Mouse (Mus musculus) megakaryocyte, embryonic 14.5 days (primary cell): ENCODE measurements at regions not wholly inside any gene's neighbourhood (a gene's known extent, or its start where the extent isn't known, plus 50 kb on each side); places are given as distances from the start of the nearest gene placed in this dataset.

Experiments used
- H3K27me3 ChIP-seq: replicated peaks from 2 replicates; pipeline ENCODE3; 2012; ENCODE audit warnings: inconsistent platforms
- H3K36me3 ChIP-seq: replicated peaks from 2 replicates; pipeline ENCODE3; 2012; ENCODE audit warnings: low read length, inconsistent platforms, mixed read lengths
- H3K4me1 ChIP-seq: 2 replicates; pipeline ENCODE4 v1.6.1; 2012; ENCODE audit warnings: inconsistent platforms
- H3K4me3 ChIP-seq: replicated peaks from 2 replicates; pipeline ENCODE3; 2012; ENCODE audit warnings: moderate library complexity, mild to moderate bottlenecking, inconsistent platforms
- H3K9me3 ChIP-seq: 2 replicates; pipeline ENCODE4 v1.6.1; 2012; ENCODE audit warnings: inconsistent platforms
- FLI1 ChIP-seq: IDR thresholded peaks from 2 replicates; pipeline ENCODE4 v1.6.1; 2012; ENCODE audit warnings: low read length, inconsistent platforms, mixed read lengths
- GATA1 ChIP-seq: IDR thresholded peaks from 3 replicates; pipeline ENCODE4 v1.6.1; 2012; ENCODE audit warnings: mixed read lengths, low read length, inconsistent platforms, borderline replicate concordance

- Histone ChIP-seq H3K4me3 (no peak overlapping the region), H3K27me3 (peaks cover 84% of the 10 kb centered on the region), H3K4me1 (peaks cover 22% of the 10 kb centered on the region), H3K36me3 (no peaks in the 10 kb centered on the region), H3K9me3 (peaks cover 20% of the 10 kb centered on the region)
- TF ChIP-seq GATA1 (no peak), FLI1 (no peak)
Observed at GRCm38 (mm10) chr10:43693974-43694373, 115.9 kb downstream of the Cd24a start.

DNA sequence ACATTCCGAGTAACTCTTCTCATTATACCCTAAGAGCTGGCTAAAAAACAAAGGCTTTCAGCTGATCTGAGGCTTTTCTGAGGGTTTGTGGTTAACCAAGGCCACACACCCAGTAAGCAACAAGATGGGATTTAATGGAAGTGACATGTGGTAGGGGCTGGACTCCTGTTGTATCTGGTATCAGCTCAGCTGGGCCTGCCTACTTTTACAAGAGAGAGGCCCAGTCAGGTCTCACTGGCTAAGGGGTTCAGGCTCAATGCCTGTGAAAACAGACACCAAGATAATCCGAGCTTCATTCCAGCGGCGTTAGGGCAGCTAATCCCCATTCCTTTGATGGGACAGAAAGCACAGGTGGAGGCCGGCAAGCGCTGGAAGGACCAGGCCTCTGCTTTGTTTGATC, 116.4 kb downstream of the Cd24a start:
- peaks cover 85% of the 10 kb centered on the region for H3K27me3 ChIP-seq
- H3K9me3 ChIP-seq = peaks cover 25% of the 10 kb centered on the region
- H3K36me3 ChIP-seq = no peaks in the 10 kb centered on the region
- H3K4me3 ChIP-seq = no peak overlapping the region
- TF ChIP-seq FLI1 = no peak
- TF ChIP-seq GATA1 = no peak
- peaks cover 16% of the 10 kb centered on the region for H3K4me1 ChIP-seq

GRCm38 (mm10) chr10:43695470-43695869, 117.4 kb downstream of the Cd24a start:
- TF ChIP-seq GATA1 (no peak), FLI1 (no peak)
- peaks cover 77% of the 10 kb centered on the region for H3K27me3 ChIP-seq
- peaks cover 17% of the 10 kb centered on the region for H3K4me1 ChIP-seq
- H3K9me3 ChIP-seq = peaks cover 27% of the 10 kb centered on the region
- no peaks in the 10 kb centered on the region for H3K36me3 ChIP-seq
- no peak overlapping the region for H3K4me3 ChIP-seq

DNA sequence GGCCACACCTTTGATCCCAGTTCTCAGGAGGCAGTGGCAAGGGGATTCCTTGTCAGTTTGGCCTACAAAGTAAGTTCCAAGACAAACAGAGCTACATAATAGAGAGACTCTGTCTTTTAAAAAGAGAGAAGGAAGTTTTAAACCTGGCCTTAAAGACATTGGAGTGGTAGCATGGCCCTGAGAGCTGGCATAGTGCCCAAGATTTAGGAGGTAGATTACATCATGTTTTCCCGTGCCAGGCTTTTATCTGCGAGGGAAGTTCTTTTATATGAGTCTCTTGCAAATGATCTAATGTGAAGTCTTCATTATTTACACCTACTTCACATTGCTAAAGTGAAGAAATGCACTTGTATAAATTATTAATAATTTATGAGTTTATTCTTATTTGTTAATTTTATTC, 119.8 kb downstream of the Cd24a start:
- H3K4me3 ChIP-seq = no peak overlapping the region
- peaks cover 28% of the 10 kb centered on the region for H3K4me1 ChIP-seq
- TF ChIP-seq GATA1 (no peak), FLI1 (no peak)
- peaks cover 70% of the 10 kb centered on the region for H3K27me3 ChIP-seq
- peaks cover 14% of the 10 kb centered on the region for H3K9me3 ChIP-seq
- H3K36me3 ChIP-seq = no peaks in the 10 kb centered on the region

DNA sequence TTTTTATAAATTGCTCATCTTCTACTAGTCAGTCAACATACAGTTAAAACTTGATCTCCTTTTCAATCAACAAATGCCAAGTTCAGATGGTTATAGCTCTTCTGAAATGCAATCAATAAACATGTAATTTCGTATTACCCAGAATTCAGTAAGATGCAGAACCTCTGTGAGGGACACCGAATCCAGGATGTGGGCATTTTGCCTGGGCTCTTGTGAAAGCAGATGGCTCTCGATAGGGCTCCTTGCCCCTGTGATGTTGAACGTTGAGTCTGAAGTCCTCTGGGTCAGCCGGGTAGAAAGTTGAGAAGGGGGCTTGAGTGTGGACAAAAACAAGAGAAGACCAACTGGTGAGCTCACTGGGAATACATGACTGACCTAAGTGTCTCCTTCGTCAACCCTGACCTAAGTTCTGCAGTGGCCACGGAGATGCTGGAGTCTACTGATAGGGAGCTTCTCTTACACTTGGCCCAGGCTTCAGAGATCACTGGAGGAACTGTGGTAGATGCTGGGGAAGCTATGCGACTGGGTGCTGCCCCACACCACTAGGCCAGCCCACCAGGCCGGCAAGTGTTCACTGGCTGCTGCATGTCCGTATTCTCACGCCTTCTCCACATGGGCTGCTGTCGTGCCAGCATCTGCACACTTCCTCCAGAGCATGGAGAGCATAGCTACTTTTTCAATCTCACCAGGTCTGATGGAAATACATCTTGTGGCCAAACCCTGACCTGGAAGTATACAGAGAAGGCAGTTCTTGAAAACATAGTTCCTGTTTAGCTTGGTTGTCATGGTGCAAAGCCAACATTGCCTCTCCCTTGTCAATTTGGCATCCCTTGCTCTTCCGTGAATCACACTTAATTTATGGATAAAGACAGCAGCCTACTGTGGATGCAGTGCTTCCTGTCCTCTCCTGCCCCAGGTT, 122.5 kb downstream of the Cd24a start:
- Histone ChIP-seq H3K27me3 (peaks cover 58% of the 10 kb centered on the region), H3K4me3 (no peak overlapping the region), H3K4me1 (peaks cover 23% of the 10 kb centered on the region), H3K36me3 (no peaks in the 10 kb centered on the region), H3K9me3 (peaks cover 10% of the 10 kb centered on the region)
- TF ChIP-seq GATA1 (no peak), FLI1 (no peak)

GRCm38 (mm10) chr10:43702895-43703294, 124.8 kb downstream of the Cd24a start:
- no peak for TF ChIP-seq FLI1
- Histone ChIP-seq H3K4me3 (no peak overlapping the region), H3K27me3 (peaks cover 59% of the 10 kb centered on the region), H3K36me3 (no peaks in the 10 kb centered on the region), H3K4me1 (peaks cover 40% of the 10 kb centered on the region), H3K9me3 (peaks cover 10% of the 10 kb centered on the region)

GRCm38 (mm10) chr10:43706001-43706988, 128.2 kb downstream of the Cd24a start:
- peaks cover 47% of the 10 kb centered on the region for H3K27me3 ChIP-seq
- H3K4me1 ChIP-seq = peaks cover 34% of the 10 kb centered on the region
- no peak overlapping the region for H3K4me3 ChIP-seq

DNA sequence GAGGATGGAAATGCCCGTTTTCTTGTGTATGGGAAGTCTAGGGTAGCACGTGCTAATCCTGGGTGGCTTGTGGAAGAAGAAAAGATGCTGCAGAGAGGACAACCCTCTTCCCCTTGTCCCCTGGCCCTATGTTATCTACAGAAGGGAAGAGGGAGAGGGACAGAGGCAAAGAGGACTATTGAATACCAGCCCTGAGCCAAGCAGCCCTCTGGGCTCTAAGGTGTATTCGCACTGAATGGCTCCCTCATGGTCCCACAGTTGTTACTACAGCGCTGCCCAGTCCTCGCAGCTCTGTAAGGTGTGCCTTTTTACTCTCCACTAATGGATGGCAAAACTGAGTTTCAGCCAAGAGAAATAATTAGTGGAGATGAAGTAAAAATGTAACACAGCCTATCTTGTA, 128.9 kb downstream of the Cd24a start:
- Histone ChIP-seq H3K4me1 (peaks cover 34% of the 10 kb centered on the region), H3K27me3 (peaks cover 48% of the 10 kb centered on the region), H3K36me3 (no peaks in the 10 kb centered on the region), H3K9me3 (peaks cover 9% of the 10 kb centered on the region; the same call in 1 of the 2 replicates), H3K4me3 (no peak overlapping the region)
- TF ChIP-seq FLI1 = no peak
- TF ChIP-seq GATA1 = no peak

More at GRCm38 (mm10) chr10:43706001-43706988, 128.2 kb downstream of the Cd24a start:
- TF ChIP-seq GATA1 (no peak), FLI1 (no peak)
- Histone ChIP-seq H3K9me3 (peaks cover 2% of the 10 kb centered on the region; the same call in 1 of the 2 replicates), H3K36me3 (no peaks in the 10 kb centered on the region)

GRCm38 (mm10) chr10:43707821-43708373, 129.8 kb downstream of the Cd24a start:
- Histone ChIP-seq H3K4me1 (peaks cover 26% of the 10 kb centered on the region), H3K9me3 (peaks cover 12% of the 10 kb centered on the region; the same call in 1 of the 2 replicates), H3K27me3 (peaks cover 40% of the 10 kb centered on the region), H3K36me3 (no peaks in the 10 kb centered on the region), H3K4me3 (no peak overlapping the region)
- TF ChIP-seq GATA1 (no peak), FLI1 (no peak)
